Mouse (Mus musculus) spleen, adult 18-20 months (tissue): Measurements from ENCODE around the gene Nuf2.

ENCODE experiments used
- DNase-seq, 2 experiments: peaks; one replicate each; pipeline ENCODE4 v3.0.0; 2022; ENCODE audit warnings: mixed read lengths in 2 of 2

Gene Nuf2

GRCm38 (mm10) chr1:169462386-169463115 lies 68.7 kb downstream of the Nuf2 start:
- DNase-seq, result no peak

GRCm38 (mm10) chr1:169459071-169459782 lies 72.0 kb downstream of the Nuf2 start:
- peak in 1 of 2 experiments; percentile 8 for DNase-seq
